Mouse (Mus musculus): ENCODE results near the gene Lsr.

Lsr gene

GRCm38 (mm10) chr7:30973251-30973500 is at the start of gene Lsr:
Gene Lsr (minus strand): TSS chr7:30973464.
- in situ Hi-C loops (cut with MboI, MseI): no loop called here

- in situ Hi-C loops (cut with MboI, MseI): no loop called here
Measured at GRCm38 (mm10) chr7:31017104-31017901, 44.0 kb upstream of the Lsr start.

GRCm38 (mm10) chr7:31012971-31013370 is 39.7 kb upstream of the Lsr start:
- in situ Hi-C loops (cut with MboI, MseI): no loop called here

- in situ Hi-C loops (cut with MboI, MseI): no loop called here
Measured at GRCm38 (mm10) chr7:31008889-31009288, 35.6 kb upstream of the Lsr start.

GRCm38 (mm10) chr7:31008175-31008574 is 34.9 kb upstream of the Lsr start:
- in situ Hi-C loops (cut with MboI, MseI): no loop called here

- in situ Hi-C loops (cut with MboI, MseI): no loop called here
Measured at GRCm38 (mm10) chr7:31007775-31008174, 34.5 kb upstream of the Lsr start.

- in situ Hi-C loops (cut with MboI, MseI): no loop called here
Measured at GRCm38 (mm10) chr7:31002650-31003049, 29.4 kb upstream of the Lsr start.

GRCm38 (mm10) chr7:31000505-31001020 is 27.3 kb upstream of the Lsr start:
- in situ Hi-C loops (cut with MboI, MseI): no loop called here

- in situ Hi-C loops (cut with MboI, MseI): no loop called here
Measured at GRCm38 (mm10) chr7:30996491-30996890, 23.2 kb upstream of the Lsr start.

- in situ Hi-C loops (cut with MboI, MseI): no loop called here
Measured at GRCm38 (mm10) chr7:30993986-30994385, 20.7 kb upstream of the Lsr start.

GRCm38 (mm10) chr7:30992148-30992547 is 18.9 kb upstream of the Lsr start:
- in situ Hi-C loops (cut with MboI, MseI): no loop called here

- in situ Hi-C loops (cut with MboI, MseI): no loop called here
Measured at GRCm38 (mm10) chr7:30988519-30989162, 15.4 kb upstream of the Lsr start.

GRCm38 (mm10) chr7:30985357-30985756 is 12.1 kb upstream of the Lsr start:
- in situ Hi-C loops (cut with MboI, MseI): no loop called here

GRCm38 (mm10) chr7:30981703-30982102 is 8.4 kb upstream of the Lsr start:
- in situ Hi-C loops (cut with MboI, MseI): no loop called here

- in situ Hi-C loops (cut with MboI, MseI): no loop called here
Measured at GRCm38 (mm10) chr7:30973501-30974289, 431 bp upstream of the Lsr start, which contains the start of gene Fam187b. Gene Fam187b (plus strand): TSS chr7:30973790.

- in situ Hi-C loops (cut with MboI, MseI): no loop called here
Measured at GRCm38 (mm10) chr7:30972426-30973250, 626 bp downstream of the Lsr start.

- in situ Hi-C loops (cut with MboI, MseI): no loop called here
Measured at GRCm38 (mm10) chr7:30971901-30972300, 1.4 kb downstream of the Lsr start.

GRCm38 (mm10) chr7:30969174-30969573 is 4.1 kb downstream of the Lsr start:
- in situ Hi-C loops (cut with MboI, MseI): no loop called here

- in situ Hi-C loops (cut with MboI, MseI): no loop called here
Measured at GRCm38 (mm10) chr7:30968611-30969010, 4.7 kb downstream of the Lsr start.

- in situ Hi-C loops (cut with MboI, MseI): no loop called here
Measured at GRCm38 (mm10) chr7:30966657-30967056, 6.6 kb downstream of the Lsr start.

- in situ Hi-C loops (cut with MboI, MseI): no loop called here
Measured at GRCm38 (mm10) chr7:30965677-30966076, 7.6 kb downstream of the Lsr start.

Data from T-helper 2 cell (primary cell).